Mouse (Mus musculus) myocyte (in vitro differentiated cells): ENCODE results near the gene Iqschfp. TPM values are rescaled to one million over a fixed set of nuclear protein-coding genes. Genes with fewer than 3 reads are reported as not detected.

Experiments used
- H3K27me3 ChIP-seq: one replicate; pipeline ENCODE4 v1.6.1; 2011; ENCODE audit not compliant: control insufficient read depth, insufficient read depth, insufficient read length
- H3K36me3 ChIP-seq: one replicate; pipeline ENCODE4 v1.6.1; 2011; ENCODE audit not compliant: control insufficient read depth, insufficient read depth
- H3K4me2 ChIP-seq: one replicate; pipeline ENCODE4 v1.6.1; 2011; ENCODE audit warnings: low read depth, control low read depth
- H3K4me3 ChIP-seq: one replicate; pipeline ENCODE4 v1.5.1; 2011; ENCODE audit warnings: mild to moderate bottlenecking, control low read depth, moderate library complexity
- H3K79me2 ChIP-seq: one replicate; pipeline ENCODE4 v1.6.1; 2011; ENCODE audit not compliant: control insufficient read depth, insufficient read depth
- H3ac ChIP-seq: one replicate; pipeline ENCODE4 v1.6.1; 2011; ENCODE audit not compliant: control insufficient read depth, insufficient read length
- CEBPB ChIP-seq: IDR thresholded peaks from 2 replicates; pipeline ENCODE4 v1.6.1; 2011; ENCODE audit warnings: mild to moderate bottlenecking, moderate library complexity; ENCODE audit not compliant: poor library complexity, insufficient read depth, severe bottlenecking
- E2F4 ChIP-seq: IDR thresholded peaks from one replicate; pipeline ENCODE4 v1.6.1; 2011; ENCODE audit warnings: mild to moderate bottlenecking, control low read depth, moderate library complexity; ENCODE audit not compliant: insufficient read depth
- MAX ChIP-seq: IDR thresholded peaks from one replicate; pipeline ENCODE4 v1.6.1; 2011; ENCODE audit warnings: low read depth, mild to moderate bottlenecking, control low read depth
- MYOD1 ChIP-seq, 3 experiments: IDR thresholded peaks; one replicate each; pipeline ENCODE4 v1.6.1; 2011; ENCODE audit warnings: control low read depth in 2 of 3, low read depth in 2 of 3, mild to moderate bottlenecking in 2 of 3, moderate library complexity in 1 of 3; ENCODE audit not compliant: insufficient read length in 2 of 3, control insufficient read depth in 1 of 3
- MYOG ChIP-seq, 3 experiments: IDR thresholded peaks; one replicate each; pipeline ENCODE4 v1.6.1; 2011; ENCODE audit warnings: control low read depth in 2 of 3, low read depth in 2 of 3, mild to moderate bottlenecking in 2 of 3; ENCODE audit not compliant: insufficient read length in 2 of 3, control insufficient read depth in 1 of 3, insufficient read depth in 1 of 3
- POLR2A ChIP-seq: IDR thresholded peaks from one replicate; pipeline ENCODE4 v1.6.1; 2011; ENCODE audit warnings: low read depth, mild to moderate bottlenecking, control low read depth, moderate library complexity; ENCODE audit not compliant: insufficient read length
- POLR2AphosphoS2 ChIP-seq: IDR thresholded peaks from one replicate; pipeline ENCODE4 v1.6.1; 2011; ENCODE audit warnings: low read depth, control low read depth; ENCODE audit not compliant: insufficient read length
- REST ChIP-seq: IDR thresholded peaks from one replicate; pipeline ENCODE4 v1.6.1; 2011; ENCODE audit warnings: mild to moderate bottlenecking, control low read depth, moderate library complexity; ENCODE audit not compliant: insufficient read depth, insufficient read length
- SRF ChIP-seq: IDR thresholded peaks from one replicate; pipeline ENCODE4 v1.6.1; 2011; ENCODE audit warnings: low read depth; ENCODE audit not compliant: control insufficient read depth, insufficient read length
- TCF12 ChIP-seq: IDR thresholded peaks from one replicate; pipeline ENCODE4 v1.6.1; 2011; ENCODE audit warnings: mild to moderate bottlenecking, control low read depth; ENCODE audit not compliant: poor library complexity, insufficient read depth, severe bottlenecking
- TCF3 ChIP-seq: IDR thresholded peaks from one replicate; pipeline ENCODE4 v1.6.1; 2011; ENCODE audit warnings: low read depth, control low read depth; ENCODE audit not compliant: insufficient read length
- USF1 ChIP-seq: IDR thresholded peaks from one replicate; pipeline ENCODE4 v1.6.1; 2011; ENCODE audit warnings: low read depth, mild to moderate bottlenecking, control low read depth, moderate library complexity
- polyA plus RNA-seq: library from polyadenylated mRNA; unstranded; fragments of >200 nt; fragmentation: generic; extraction: Trizol; gene quantifications from one replicate; pipeline ENCODE4 v1.2.1, GENCODE M21; 2012; ENCODE audit warnings: missing spikeins

Iqschfp gene
- polyA plus RNA-seq, 1 experiment, result not detected

- Histone ChIP-seq H3K79me2 (no peaks in the 10 kb centered on the region), H3K27me3 (no peaks in the 10 kb centered on the region), H3K4me2 (peak overlapping the region; percentile 70), H3K36me3 (no peaks in the 10 kb centered on the region), H3ac (no peak overlapping the region), H3K4me3 (no peak overlapping the region)
- TF ChIP-seq POLR2AphosphoS2 (no peak), TCF12 (no peak), REST (no peak), MYOG (IDR thresholded peaks at IDR 0.05; ENCODE audit: control insufficient read depth in 1 of 3, insufficient read depth in 1 of 3, insufficient read length in 2 of 3, low read depth in 2 of 3) (no peak), USF1 (no peak), MAX (no peak), CEBPB (no peak), E2F4 (no peak), SRF (no peak)
Observed at GRCm38 (mm10) chr3:68638703-68639102, 746.7 kb downstream of the Iqschfp start.

- Histone ChIP-seq H3K4me2 (no peak overlapping the region), H3K36me3 (no peaks in the 10 kb centered on the region), H3K79me2 (no peaks in the 10 kb centered on the region), H3K4me3 (no peak overlapping the region), H3K27me3 (no peaks in the 10 kb centered on the region), H3ac (no peak overlapping the region)
- TF ChIP-seq E2F4 (no peak), CEBPB (no peak), TCF12 (no peak)
Observed at GRCm38 (mm10) chr3:68642935-68643334, 750.9 kb downstream of the Iqschfp start.

- Histone ChIP-seq H3K27me3 (no peaks in the 10 kb centered on the region), H3K79me2 (no peaks in the 10 kb centered on the region), H3K4me3 (no peak overlapping the region), H3K4me2 (no peak overlapping the region), H3K36me3 (no peaks in the 10 kb centered on the region), H3ac (no peak overlapping the region)
- TF ChIP-seq MAX (no peak), CEBPB (no peak), MYOD1 (IDR thresholded peaks at IDR 0.05; ENCODE audit: control insufficient read depth in 1 of 3, insufficient read length in 2 of 3, low read depth in 2 of 3) (no peak), E2F4 (no peak), USF1 (no peak)
Observed at GRCm38 (mm10) chr3:68646387-68647130, 754.5 kb downstream of the Iqschfp start.

- H3K4me2 ChIP-seq, result no peak overlapping the region
- H3K79me2 ChIP-seq, result no peaks in the 10 kb centered on the region
- no peak for TF ChIP-seq MYOD1 (IDR thresholded peaks at IDR 0.05; ENCODE audit: control insufficient read depth in 1 of 3, insufficient read length in 2 of 3, low read depth in 2 of 3)
- no peak for TF ChIP-seq POLR2A
- TF ChIP-seq MYOG (IDR thresholded peaks at IDR 0.05; ENCODE audit: control insufficient read depth in 1 of 3, insufficient read depth in 1 of 3, insufficient read length in 2 of 3, low read depth in 2 of 3), result no peak
- TF ChIP-seq REST, result no peak
- TF ChIP-seq CEBPB, result no peak
- no peak for TF ChIP-seq TCF3
- TF ChIP-seq TCF12, result no peak
- TF ChIP-seq E2F4, result no peak
- TF ChIP-seq USF1, result no peak
- TF ChIP-seq POLR2AphosphoS2, result no peak
- no peak for TF ChIP-seq MAX
- no peak overlapping the region for H3K4me3 ChIP-seq
- H3ac ChIP-seq, result no peak overlapping the region
- H3K27me3 ChIP-seq, result no peaks in the 10 kb centered on the region
- H3K36me3 ChIP-seq, result no peaks in the 10 kb centered on the region
Observed at GRCm38 (mm10) chr3:68647282-68647681, 755.2 kb downstream of the Iqschfp start.

GRCm38 (mm10) chr3:68650251-68650650, 758.2 kb downstream of the Iqschfp start:
- no peak for TF ChIP-seq POLR2A
- TF ChIP-seq MYOD1 (IDR thresholded peaks at IDR 0.05; ENCODE audit: control insufficient read depth in 1 of 3, insufficient read length in 2 of 3, low read depth in 2 of 3), result no peak
- TF ChIP-seq MAX, result no peak
- no peak for TF ChIP-seq SRF
- TF ChIP-seq TCF12, result no peak
- no peak for TF ChIP-seq MYOG (IDR thresholded peaks at IDR 0.05; ENCODE audit: control insufficient read depth in 1 of 3, insufficient read depth in 1 of 3, insufficient read length in 2 of 3, low read depth in 2 of 3)
- no peak for TF ChIP-seq E2F4
- TF ChIP-seq POLR2AphosphoS2, result no peak
- no peak for TF ChIP-seq CEBPB
- no peak for TF ChIP-seq USF1
- no peak for TF ChIP-seq REST
- no peaks in the 10 kb centered on the region for H3K79me2 ChIP-seq
- H3ac ChIP-seq, result no peak overlapping the region
- H3K36me3 ChIP-seq, result no peaks in the 10 kb centered on the region
- H3K27me3 ChIP-seq, result no peaks in the 10 kb centered on the region
- no peak overlapping the region for H3K4me3 ChIP-seq
- no peak overlapping the region for H3K4me2 ChIP-seq
